Mouse (Mus musculus): Measurements from ENCODE around the gene Naa10. TPM values are rescaled to one million over a fixed set of nuclear protein-coding genes. Genes with fewer than 3 reads are reported as not detected.

Gene Naa10
- polyA plus RNA-seq, 1 experiment = 82.0 TPM

- Histone ChIP-seq H3K27ac (ENCODE audit: control insufficient read depth, insufficient read depth, low read length) (peak overlapping the region; percentile 42; the same call in 1 of the 2 replicates), H3K4me1 (replicated peaks; ENCODE audit: control insufficient read depth, insufficient read depth, low read length) (no peaks in the 10 kb centered on the region), H3K27me3 (ENCODE audit: control insufficient read depth, insufficient read depth, low read length) (no peaks in the 10 kb centered on the region), H3K4me3 (ENCODE audit: control insufficient read depth, insufficient read depth, low read length) (peak overlapping the region; percentile 99), H3K36me3 (ENCODE audit: control insufficient read depth, insufficient read depth, low read length) (peaks cover 15% of the 10 kb centered on the region)
- no peak for DNase-seq
- TF ChIP-seq POLR2A (IDR thresholded peaks at IDR 0.05; ENCODE audit: control insufficient read depth, extremely low read depth, insufficient read depth, low read length, poor library complexity) = no peak
- no peak for TF ChIP-seq CTCF (IDR thresholded peaks at IDR 0.05; ENCODE audit: borderline replicate concordance, control insufficient read depth, extremely low read depth, insufficient read depth, low read length, poor library complexity)
- WGBS = 0% methylated on average over 34 of the region's 34 CpGs
Measured at GRCm38 (mm10) chrX:73921285-73921822, 390 bp downstream of the Naa10 start.

GRCm38 (mm10) chrX:73918631-73919030 is 3.1 kb downstream of the Naa10 start:
- 97% methylated on average over 5 of the region's 5 CpGs for WGBS

GRCm38 (mm10) chrX:73916945-73917344 is 4.8 kb downstream of the Naa10 start:
- Histone ChIP-seq H3K36me3 (ENCODE audit: control insufficient read depth, insufficient read depth, low read length) (peaks cover 15% of the 10 kb centered on the region), H3K4me1 (replicated peaks; ENCODE audit: control insufficient read depth, insufficient read depth, low read length) (peaks cover 18% of the 10 kb centered on the region), H3K27ac (ENCODE audit: control insufficient read depth, insufficient read depth, low read length) (no peak overlapping the region), H3K27me3 (ENCODE audit: control insufficient read depth, insufficient read depth, low read length) (no peaks in the 10 kb centered on the region), H3K4me3 (ENCODE audit: control insufficient read depth, insufficient read depth, low read length) (no peak overlapping the region)
- 91% methylated on average over 8 of the region's 8 CpGs for WGBS
- DNase-seq = no peak
- TF ChIP-seq CTCF (IDR thresholded peaks at IDR 0.05; ENCODE audit: borderline replicate concordance, control insufficient read depth, extremely low read depth, insufficient read depth, low read length, poor library complexity) (no peak), POLR2A (IDR thresholded peaks at IDR 0.05; ENCODE audit: control insufficient read depth, extremely low read depth, insufficient read depth, low read length, poor library complexity) (no peak)

More at GRCm38 (mm10) chrX:73918631-73919030, 3.1 kb downstream of the Naa10 start:
- H3K4me3 ChIP-seq (ENCODE audit: control insufficient read depth, insufficient read depth, low read length) = no peak overlapping the region
- peaks cover 7% of the 10 kb centered on the region for H3K4me1 ChIP-seq (replicated peaks; ENCODE audit: control insufficient read depth, insufficient read depth, low read length)
- DNase-seq = no peak
- no peak overlapping the region for H3K27ac ChIP-seq (ENCODE audit: control insufficient read depth, insufficient read depth, low read length)
- H3K36me3 ChIP-seq (ENCODE audit: control insufficient read depth, insufficient read depth, low read length) = peaks cover 15% of the 10 kb centered on the region
- no peaks in the 10 kb centered on the region for H3K27me3 ChIP-seq (ENCODE audit: control insufficient read depth, insufficient read depth, low read length)
- TF ChIP-seq CTCF (IDR thresholded peaks at IDR 0.05; ENCODE audit: borderline replicate concordance, control insufficient read depth, extremely low read depth, insufficient read depth, low read length, poor library complexity) = no peak

GRCm38 (mm10) chrX:73914827-73915703 is 6.7 kb downstream of the Naa10 start:
- Histone ChIP-seq H3K4me1 (replicated peaks; ENCODE audit: control insufficient read depth, insufficient read depth, low read length) (peaks cover 21% of the 10 kb centered on the region), H3K4me3 (ENCODE audit: control insufficient read depth, insufficient read depth, low read length) (peak overlapping the region; percentile 35), H3K27ac (ENCODE audit: control insufficient read depth, insufficient read depth, low read length) (peak overlapping the region; percentile 95), H3K36me3 (ENCODE audit: control insufficient read depth, insufficient read depth, low read length) (peaks cover 15% of the 10 kb centered on the region), H3K27me3 (ENCODE audit: control insufficient read depth, insufficient read depth, low read length) (no peaks in the 10 kb centered on the region)
- WGBS = 11% methylated on average over 31 of the region's 31 CpGs
- peak; percentile 88 for DNase-seq
- TF ChIP-seq POLR2A (IDR thresholded peaks at IDR 0.05; ENCODE audit: control insufficient read depth, extremely low read depth, insufficient read depth, low read length, poor library complexity) = peak; percentile 85
- peak; percentile 44; the same call in 1 of the 2 replicates for TF ChIP-seq CTCF (IDR thresholded peaks at IDR 0.05; ENCODE audit: borderline replicate concordance, control insufficient read depth, extremely low read depth, insufficient read depth, low read length, poor library complexity)

- Histone ChIP-seq H3K27me3 (ENCODE audit: control insufficient read depth, insufficient read depth, low read length) (no peaks in the 10 kb centered on the region), H3K4me3 (ENCODE audit: control insufficient read depth, insufficient read depth, low read length) (peak overlapping the region; percentile 89), H3K27ac (ENCODE audit: control insufficient read depth, insufficient read depth, low read length) (peak overlapping the region; percentile 100), H3K4me1 (replicated peaks; ENCODE audit: control insufficient read depth, insufficient read depth, low read length) (peaks cover 26% of the 10 kb centered on the region), H3K36me3 (ENCODE audit: control insufficient read depth, insufficient read depth, low read length) (no peaks in the 10 kb centered on the region; the same call in 1 of the 2 replicates)
- WGBS = 6% methylated on average over 2 of the region's 2 CpGs
- TF ChIP-seq POLR2A (IDR thresholded peaks at IDR 0.05; ENCODE audit: control insufficient read depth, extremely low read depth, insufficient read depth, low read length, poor library complexity) (no peak), CTCF (IDR thresholded peaks at IDR 0.05; ENCODE audit: borderline replicate concordance, control insufficient read depth, extremely low read depth, insufficient read depth, low read length, poor library complexity) (no peak)
- DNase-seq = peak; percentile 74
Measured at GRCm38 (mm10) chrX:73911588-73911987, 10.2 kb downstream of the Naa10 start.

- peak; percentile 78 for DNase-seq
- peak overlapping the region; percentile 89 for H3K4me3 ChIP-seq (ENCODE audit: control insufficient read depth, insufficient read depth, low read length)
- TF ChIP-seq POLR2A (IDR thresholded peaks at IDR 0.05; ENCODE audit: control insufficient read depth, extremely low read depth, insufficient read depth, low read length, poor library complexity) = peak; percentile 90
- no peak for TF ChIP-seq CTCF (IDR thresholded peaks at IDR 0.05; ENCODE audit: borderline replicate concordance, control insufficient read depth, extremely low read depth, insufficient read depth, low read length, poor library complexity)
- WGBS = under 1% methylated on average over 15 of the region's 26 CpGs
- H3K36me3 ChIP-seq (ENCODE audit: control insufficient read depth, insufficient read depth, low read length) = peaks cover 4% of the 10 kb centered on the region; the same call in 1 of the 2 replicates
- H3K4me1 ChIP-seq (replicated peaks; ENCODE audit: control insufficient read depth, insufficient read depth, low read length) = peaks cover 26% of the 10 kb centered on the region
- no peaks in the 10 kb centered on the region for H3K27me3 ChIP-seq (ENCODE audit: control insufficient read depth, insufficient read depth, low read length)
- H3K27ac ChIP-seq (ENCODE audit: control insufficient read depth, insufficient read depth, low read length) = peak overlapping the region; percentile 99
Measured at GRCm38 (mm10) chrX:73911156-73911555, 10.6 kb downstream of the Naa10 start.

All from thymus, adult 2 months (tissue).